Mouse (Mus musculus): ENCODE data around the gene Dennd4a. TPM values are rescaled to one million over a fixed set of nuclear protein-coding genes. Genes with fewer than 3 reads are reported as not detected.

The Dennd4a gene
- polyA plus RNA-seq, 1 experiment from 2014 or later = 4.4 TPM

GRCm38 (mm10) chr9:64957276-64957675, 146.1 kb downstream of the Dennd4a start:
- H3K27me3 ChIP-seq (replicated peaks) = no peaks in the 10 kb centered on the region
- H3K4me3 ChIP-seq (replicated peaks) = no peak overlapping the region
- H3K9me3 ChIP-seq = no peaks in the 10 kb centered on the region
- WGBS = 86% methylated on average over 3 of the region's 3 CpGs
- H3K4me2 ChIP-seq (replicated peaks) = no peak overlapping the region
- H3K27ac ChIP-seq = no peak overlapping the region
- H3K9ac ChIP-seq = no peak overlapping the region
- H3K36me3 ChIP-seq = no peaks in the 10 kb centered on the region
- no peak for ATAC-seq
- H3K4me1 ChIP-seq (replicated peaks) = peaks cover 8% of the 10 kb centered on the region

GRCm38 (mm10) chr9:64960117-64960977, 149.2 kb downstream of the Dennd4a start, which contains the start of gene Ints14:
Gene Ints14, plus strand, starts transcription at chr9:64960905.
- Histone ChIP-seq H3K9me3 (no peaks in the 10 kb centered on the region), H3K4me2 (replicated peaks) (peak within 1 kb of the TSS; percentile 63), H3K4me1 (replicated peaks) (peaks cover 8% of the 10 kb centered on the region), H3K27me3 (replicated peaks) (no peaks in the 10 kb centered on the region), H3K9ac (peak within 1 kb of the TSS; percentile 93), H3K36me3 (0 out of 2 replicates have a peak, but pooled peaks cover 11% of the 10 kb centered on the region), H3K27ac (peak within 1 kb of the TSS; percentile 90), H3K4me3 (replicated peaks) (peak within 1 kb of the TSS; percentile 72)
- peak; percentile 98 for ATAC-seq
- WGBS = 2% methylated on average over 29 of the region's 29 CpGs

- H3K36me3 ChIP-seq = peaks cover 14% of the 10 kb centered on the region; the same call in 1 of the 2 replicates
- no peaks in the 10 kb centered on the region for H3K9me3 ChIP-seq
- H3K27ac ChIP-seq = peak overlapping the region; percentile 90
- WGBS = 0% methylated on average over 17 of the region's 17 CpGs
- peaks cover 8% of the 10 kb centered on the region for H3K4me1 ChIP-seq (replicated peaks)
- H3K9ac ChIP-seq = peak overlapping the region; percentile 93
- peak overlapping the region; percentile 63 for H3K4me2 ChIP-seq (replicated peaks)
- peak overlapping the region; percentile 72 for H3K4me3 ChIP-seq (replicated peaks)
- ATAC-seq = peak; percentile 90
- no peaks in the 10 kb centered on the region for H3K27me3 ChIP-seq (replicated peaks)
Observed at GRCm38 (mm10) chr9:64960978-64961320, 149.8 kb downstream of the Dennd4a start.

Other genes with a start within 250 kb of the Dennd4a start
- 512 and 519 TPM in 2 replicates for gene Rab11a, start 73.6 kb upstream of the Dennd4a start, polyA plus RNA-seq (2015; fragmentation: Nextera tagmentation; extraction: Ambion mirVana)
- 0.06 TPM in 1 of 2 replicates, not detected in the other for gene Slc24a1, start 140.3 kb downstream of the Dennd4a start, polyA plus RNA-seq (2015; fragmentation: Nextera tagmentation; extraction: Ambion mirVana)
- 48.4 and 53.2 TPM in 2 replicates for gene Ints14, start 149.6 kb downstream of the Dennd4a start, polyA plus RNA-seq (2015; fragmentation: Nextera tagmentation; extraction: Ambion mirVana)
- 85.5 and 90.2 TPM in 2 replicates for gene Hacd3, start 210.4 kb downstream of the Dennd4a start, polyA plus RNA-seq (2015; fragmentation: Nextera tagmentation; extraction: Ambion mirVana)
- 33.1 TPM in 2 replicates for gene Dpp8, start 221.1 kb downstream of the Dennd4a start, polyA plus RNA-seq (2015; fragmentation: Nextera tagmentation; extraction: Ambion mirVana)